In genomic region chr15:99033498-99034270, GRCm38 (mm10) we compare ENCODE assay signal across 10 mouse cellular contexts. TPM values are rescaled to one million over a fixed set of nuclear protein-coding genes. Genes with fewer than 3 reads are reported as not detected.
DNase-seq lines count a peak whose midpoint lies in the region; ATAC-seq and TF ChIP-seq lines count a peak whose summit lies in the region.
"Had no signal": no experiment of that assay in that cellular context is flagged by ENCODE, and none has a peak within 500 bp of the region (broad histone marks: within the 10 kb centered on the region; RNA-seq: fewer than 3 reads in every experiment).

No protein-coding gene starts in this region.

- no peak for ATAC-seq in kidney, postnatal 0 days (replicated peaks; ENCODE audit: low FRiP score, low read depth)
- ATAC-seq in liver, postnatal 0 days = no peak
- ATAC-seq in midbrain, embryonic 11.5 days (ENCODE audit: low FRiP score) = no peak
- ATAC-seq: forebrain, embryonic 13.5 days had no signal

- TF ChIP-seq EP300 in liver, postnatal 0 days (IDR thresholded peaks at IDR 0.05; ENCODE audit: low read depth) = 0 out of 2 replicates have a peak, but pooled peaks have one; percentile 13

- H3K9ac ChIP-seq in kidney, postnatal 0 days (ENCODE audit: low read depth, low read length) = no peak overlapping the region
- H3K9ac ChIP-seq in liver, postnatal 0 days (replicated peaks) = peak overlapping the region; percentile 31; the same call in 1 of the 2 replicates
- no peak overlapping the region for H3K9ac ChIP-seq in midbrain, embryonic 11.5 days (ENCODE audit: low read length)
- H3K9ac ChIP-seq: forebrain, embryonic 13.5 days; midbrain, embryonic 12.5 days had no signal

- WGBS in kidney, postnatal 0 days = 65% methylated on average over 7 of the region's 7 CpGs
- 68% methylated on average over 7 of the region's 7 CpGs for WGBS in liver, postnatal 0 days (ENCODE audit: insufficient replicate concordance)
- WGBS in midbrain, embryonic 11.5 days = 91% methylated on average over 7 of the region's 7 CpGs

- H3K4me2 ChIP-seq in kidney, postnatal 0 days (ENCODE audit: low read length) = peak overlapping the region; percentile 73; the same call in 1 of the 2 replicates
- H3K4me2 ChIP-seq in liver, postnatal 0 days (ENCODE audit: low read depth, low read length) = peak overlapping the region; percentile 96
- no peak overlapping the region for H3K4me2 ChIP-seq in midbrain, embryonic 11.5 days

- H3K4me1 ChIP-seq in kidney, postnatal 0 days (replicated peaks; ENCODE audit: insufficient read depth, low read length) = peaks cover 26% of the 10 kb centered on the region
- peaks cover 32% of the 10 kb centered on the region for H3K4me1 ChIP-seq in liver, postnatal 0 days (ENCODE audit: insufficient read depth)
- H3K4me1 ChIP-seq in midbrain, embryonic 11.5 days (ENCODE audit: control insufficient read depth, insufficient read depth, low read length) = peaks cover 11% of the 10 kb centered on the region

- H3K27me3 ChIP-seq in kidney, postnatal 0 days (ENCODE audit: insufficient read depth, low read length) = no peaks in the 10 kb centered on the region
- no peaks in the 10 kb centered on the region for H3K27me3 ChIP-seq in liver, postnatal 0 days (ENCODE audit: insufficient read depth, low read length)
- peaks cover 5% of the 10 kb centered on the region for H3K27me3 ChIP-seq in midbrain, embryonic 11.5 days (ENCODE audit: control insufficient read depth, insufficient read depth, low read length)
- H3K27me3 ChIP-seq: forebrain, embryonic 13.5 days had no signal

- no peak overlapping the region for H3K4me3 ChIP-seq in kidney, postnatal 0 days (replicated peaks; ENCODE audit: low read depth, low read length)
- peak overlapping the region; percentile 71 for H3K4me3 ChIP-seq in liver, postnatal 0 days (ENCODE audit: low read depth, low read length)
- H3K4me3 ChIP-seq in midbrain, embryonic 11.5 days (ENCODE audit: low read depth, low read length) = no peak overlapping the region
- H3K4me3 ChIP-seq: midbrain, embryonic 12.5 days had no signal

- DNase-seq in adrenal gland, adult (ENCODE audit: inconsistent age in 2 of 2, low spot score in 1 of 2) = peak; percentile 83 to 88
- no peak for DNase-seq in adrenal gland, postnatal 4 days (ENCODE audit: low spot score in 2 of 2)
- DNase-seq in kidney, postnatal 0 days (ENCODE audit: low spot score) = no peak
- no peak for DNase-seq in kidney, adult 11 months
- peak; percentile 22 for DNase-seq in brain, adult 2 months (ENCODE audit: low read depth, low spot score)
- DNase-seq in liver, postnatal 0 days = no peak
- DNase-seq in layer of hippocampus, postnatal 10 days (ENCODE audit: low spot score in 2 of 2) = no peak
- no peak for DNase-seq in midbrain, embryonic 11.5 days (ENCODE audit: low spot score, missing footprints)

- H3K27ac ChIP-seq in kidney, postnatal 0 days = peak overlapping the region; percentile 76
- peak overlapping the region; percentile 31; the same call in 1 of the 2 replicates for H3K27ac ChIP-seq in liver, postnatal 0 days (ENCODE audit: low read depth)
- no peak overlapping the region for H3K27ac ChIP-seq in midbrain, embryonic 11.5 days (ENCODE audit: low read depth, low read length)
- H3K27ac ChIP-seq: forebrain, embryonic 13.5 days; midbrain, embryonic 12.5 days had no signal

- TF ChIP-seq CTCF in kidney, postnatal 0 days (IDR thresholded peaks at IDR 0.05; ENCODE audit: low read depth) = no peak
- no peak for TF ChIP-seq CTCF in liver, postnatal 0 days (IDR thresholded peaks at IDR 0.05; ENCODE audit: low read depth)

- peaks cover 25% of the 10 kb centered on the region; the same call in 1 of the 2 replicates for H3K36me3 ChIP-seq in kidney, postnatal 0 days (ENCODE audit: insufficient read depth, low read length)
- peaks cover 47% of the 10 kb centered on the region for H3K36me3 ChIP-seq in liver, postnatal 0 days (replicated peaks; ENCODE audit: insufficient read depth, low read length)
- no peaks in the 10 kb centered on the region for H3K36me3 ChIP-seq in midbrain, embryonic 11.5 days (ENCODE audit: control insufficient read depth, insufficient read depth, low read length)

- no peaks in the 10 kb centered on the region for H3K9me3 ChIP-seq in kidney, postnatal 0 days (replicated peaks; ENCODE audit: low read length)
- no peaks in the 10 kb centered on the region for H3K9me3 ChIP-seq in liver, postnatal 0 days (ENCODE audit: low read length)
- H3K9me3 ChIP-seq in midbrain, embryonic 11.5 days (ENCODE audit: control insufficient read depth, low read length) = no peaks in the 10 kb centered on the region
- H3K9me3 ChIP-seq: forebrain, embryonic 13.5 days; midbrain, embryonic 12.5 days had no signal

RNA-seq across cellular contexts. Expression of gene Tuba1c, which starts 4.0 kb away (rescaled TPM):
- total RNA-seq in adrenal gland, postnatal 4 days (2021) = 100 to 1,000 TPM; 200 to 217 TPM
- polyA plus RNA-seq in kidney, postnatal 0 days (2015; fragmentation: Nextera tagmentation; extraction: Ambion mirVana) = 170 and 178 TPM in 2 replicates
- 149 and 152 TPM in 2 replicates for polyA plus RNA-seq in liver, postnatal 0 days (2015; fragmentation: Nextera tagmentation; extraction: Ambion mirVana)
- total RNA-seq in layer of hippocampus, postnatal 10 days (2021) = 100 to 1,000 TPM; 234 TPM
- 102 and 106 TPM in 2 replicates for polyA plus RNA-seq in midbrain, embryonic 11.5 days (2014; fragmentation: Nextera tagmentation; extraction: Ambion mirVana)

RNA-seq across cellular contexts. Expression of gene Prph, which starts 21.3 kb away (rescaled TPM):
- 10 to 100 TPM; 26.7 to 68.4 TPM for total RNA-seq in adrenal gland, postnatal 4 days (2021)
- polyA plus RNA-seq in kidney, postnatal 0 days (2015; fragmentation: Nextera tagmentation; extraction: Ambion mirVana) = 0.26 and 0.82 TPM in 2 replicates
- polyA plus RNA-seq in liver, postnatal 0 days (2015; fragmentation: Nextera tagmentation; extraction: Ambion mirVana) = 0.53 and 0.85 TPM in 2 replicates
- total RNA-seq in layer of hippocampus, postnatal 10 days (2021) = 10 to 100 TPM in 1 of 2 experiments, 1 to 10 TPM in 1; 9.1 to 13.2 TPM
- 3.6 and 4.8 TPM in 2 replicates for polyA plus RNA-seq in midbrain, embryonic 11.5 days (2014; fragmentation: Nextera tagmentation; extraction: Ambion mirVana)

RNA-seq across cellular contexts. Expression of gene Troap, which starts 40.7 kb away (rescaled TPM):
- 10 to 100 TPM; 14.5 to 17.1 TPM for total RNA-seq in adrenal gland, postnatal 4 days (2021)
- 11.4 and 11.5 TPM in 2 replicates for polyA plus RNA-seq in kidney, postnatal 0 days (2015; fragmentation: Nextera tagmentation; extraction: Ambion mirVana)
- polyA plus RNA-seq in liver, postnatal 0 days (2015; fragmentation: Nextera tagmentation; extraction: Ambion mirVana) = 5.6 and 6.7 TPM in 2 replicates
- total RNA-seq in layer of hippocampus, postnatal 10 days (2021) = 1 to 10 TPM; 1.4 to 1.7 TPM
- polyA plus RNA-seq in midbrain, embryonic 11.5 days (2014; fragmentation: Nextera tagmentation; extraction: Ambion mirVana) = 19.7 and 27.2 TPM in 2 replicates

RNA-seq across cellular contexts. Expression of gene C1ql4, which starts 53.9 kb away (rescaled TPM):
- under 1 TPM in 1 of 2 experiments, not detected in 1; 0.20 TPM for total RNA-seq in adrenal gland, postnatal 4 days (2021)
- 1.3 TPM in 2 replicates for polyA plus RNA-seq in kidney, postnatal 0 days (2015; fragmentation: Nextera tagmentation; extraction: Ambion mirVana)
- 0.12 TPM in 1 of 2 replicates, not detected in the other for polyA plus RNA-seq in liver, postnatal 0 days (2015; fragmentation: Nextera tagmentation; extraction: Ambion mirVana)
- under 1 TPM in 1 of 2 experiments, not detected in 1; 0.25 TPM for total RNA-seq in layer of hippocampus, postnatal 10 days (2021)
- polyA plus RNA-seq in midbrain, embryonic 11.5 days (2014; fragmentation: Nextera tagmentation; extraction: Ambion mirVana) = 5.0 and 6.2 TPM in 2 replicates
- polyA plus RNA-seq: forebrain, embryonic 13.5 days had no signal

RNA-seq across cellular contexts. Expression of gene Dnajc22, which starts 59.3 kb away (rescaled TPM):
- 1 to 10 TPM; 3.7 to 6.4 TPM for total RNA-seq in adrenal gland, postnatal 4 days (2021)
- 8.8 TPM in 2 replicates for polyA plus RNA-seq in kidney, postnatal 0 days (2015; fragmentation: Nextera tagmentation; extraction: Ambion mirVana)
- polyA plus RNA-seq in liver, postnatal 0 days (2015; fragmentation: Nextera tagmentation; extraction: Ambion mirVana) = 28.2 and 29.6 TPM in 2 replicates
- 1 to 10 TPM in 1 of 2 experiments, under 1 TPM in 1; 0.39 to 1.1 TPM for total RNA-seq in layer of hippocampus, postnatal 10 days (2021)
- 0.46 and 0.50 TPM in 2 replicates for polyA plus RNA-seq in midbrain, embryonic 11.5 days (2014; fragmentation: Nextera tagmentation; extraction: Ambion mirVana)

Comparison
In these comparisons a context has a peak if more than half of its experiments do, and no peak if none do; other contexts are left out.
1. DNase-seq: peak in adrenal gland, adult (2 of 2) and brain, adult 2 months (single experiment); none in adrenal gland, postnatal 4 days (0 of 2), kidney, postnatal 0 days (single experiment), kidney, adult 11 months (single experiment), liver, postnatal 0 days (single experiment), layer of hippocampus, postnatal 10 days (0 of 2) and midbrain, embryonic 11.5 days (single experiment).